Mouse (Mus musculus) cerebral cortex, adult 2 months (tissue): ENCODE results near the gene Pdik1l.

Experiments used
- WGBS: fragments of 180-500 bp; shearing (Covaris S2); methylation state at CpG from one replicate; pipeline ENCODE4 v1.1.7; 2018; 5-methylcytosine and 5-hydroxymethylcytosine counted together

Pdik1l gene

GRCm38 (mm10) chr4:134298626-134299497 lies 11.2 kb upstream of the Pdik1l start:
- WGBS: 71% methylated on average over 19 of the region's 19 CpGs

- WGBS: 88% methylated on average over 8 of the region's 8 CpGs
Observed at GRCm38 (mm10) chr4:134297369-134297768, 9.7 kb upstream of the Pdik1l start.

GRCm38 (mm10) chr4:134296523-134296922 lies 8.8 kb upstream of the Pdik1l start:
- WGBS: 91% methylated on average over 4 of the region's 4 CpGs

GRCm38 (mm10) chr4:134296096-134296495 lies 8.4 kb upstream of the Pdik1l start:
- 90% methylated on average over 4 of the region's 4 CpGs for WGBS

- 69% methylated on average over 9 of the region's 9 CpGs for WGBS
Observed at GRCm38 (mm10) chr4:134293692-134294163, 6.0 kb upstream of the Pdik1l start.

- WGBS: 75% methylated on average over 18 of the region's 18 CpGs
Observed at GRCm38 (mm10) chr4:134293061-134293691, 5.5 kb upstream of the Pdik1l start.

GRCm38 (mm10) chr4:134292067-134292466 lies 4.4 kb upstream of the Pdik1l start:
- WGBS: 18% methylated on average over 7 of the region's 7 CpGs

GRCm38 (mm10) chr4:134288397-134289256 lies 932 bp upstream of the Pdik1l start:
- WGBS: 45% methylated on average over 11 of the region's 11 CpGs

- under 1% methylated on average over 57 of the region's 59 CpGs for WGBS
Observed at GRCm38 (mm10) chr4:134287168-134287564, 529 bp downstream of the Pdik1l start.

- 2% methylated on average over 59 of the region's 59 CpGs for WGBS
Observed at GRCm38 (mm10) chr4:134286226-134287167, 1.2 kb downstream of the Pdik1l start.

GRCm38 (mm10) chr4:134284942-134285341 lies 2.8 kb downstream of the Pdik1l start:
- 98% methylated on average over 2 of the region's 2 CpGs for whole genome bisulfite sequencing

GRCm38 (mm10) chr4:134273417-134274345 lies 14.0 kb downstream of the Pdik1l start:
- whole genome bisulfite sequencing: 12% methylated on average over 14 of the region's 14 CpGs

GRCm38 (mm10) chr4:134272731-134273416 lies 14.8 kb downstream of the Pdik1l start:
- 36% methylated on average over 12 of the region's 13 CpGs for WGBS

- 92% methylated on average over 7 of the region's 7 CpGs for WGBS
Observed at GRCm38 (mm10) chr4:134271979-134272378, 15.7 kb downstream of the Pdik1l start.

GRCm38 (mm10) chr4:134268102-134268655 lies 19.5 kb downstream of the Pdik1l start:
- WGBS: 82% methylated on average over 19 of the region's 19 CpGs

GRCm38 (mm10) chr4:134265860-134266585 lies 21.7 kb downstream of the Pdik1l start:
- 67% methylated on average over 9 of the region's 9 CpGs for WGBS

- 47% methylated on average over 6 of the region's 6 CpGs for whole genome bisulfite sequencing
Observed at GRCm38 (mm10) chr4:134263191-134263590, 24.5 kb downstream of the Pdik1l start.

- 68% methylated on average over 11 of the region's 11 CpGs for WGBS
Observed at GRCm38 (mm10) chr4:134258354-134258753, 29.3 kb downstream of the Pdik1l start.
